Mouse (Mus musculus) megakaryocyte, adult 5-6 weeks (primary cell): ENCODE measurements around the gene Traf6. TPM values are rescaled to one million over a fixed set of nuclear protein-coding genes. Genes with fewer than 3 reads are reported as not detected.

Source experiments
- total RNA-seq, 2 experiments: library from RNA; stranded (forward) in 1 of 2; stranded (reverse) in 1 of 2; fragments of 153-499, 151-499 nt in 1 of 2; fragments of 221-1000, 200-1000 nt in 1 of 2; gene quantifications; 2 replicates each; pipeline versions ENCODE4 v1.2.3 to v1.2.4; 2015 to 2017

The Traf6 gene
- total RNA-seq, 2 experiments from 2014 or later, result 14.6 to 30.2 TPM

Other genes with a start within 250 kb of the Traf6 start
- gene Rag2, start 53.7 kb upstream of the Traf6 start, total RNA-seq (2015), result 0.48 TPM in 1 of 2 replicates, not detected in the other
- gene Rag2, start 53.7 kb upstream of the Traf6 start, total RNA-seq (2017), result not detected in 2 replicates
- 0.05 TPM in 1 of 2 replicates, not detected in the other for gene Rag1, start 28.9 kb upstream of the Traf6 start, total RNA-seq (2015)
- gene Rag1, start 28.9 kb upstream of the Traf6 start, total RNA-seq (2017), result 0.04 and 0.77 TPM in 2 replicates
- gene B230118H07Rik, start 28.9 kb upstream of the Traf6 start, total RNA-seq (2015), result 21.2 and 22.0 TPM in 2 replicates
- gene B230118H07Rik, start 28.9 kb upstream of the Traf6 start, total RNA-seq (2017), result 17.8 and 19.7 TPM in 2 replicates
- gene Prr5l, start 204.6 kb downstream of the Traf6 start, total RNA-seq (2015), result 2.0 and 5.2 TPM in 2 replicates
- 4.1 TPM in 2 replicates for gene Prr5l, start 204.6 kb downstream of the Traf6 start, total RNA-seq (2017)
- gene Commd9, start 207.8 kb downstream of the Traf6 start, total RNA-seq (2015), result 7.9 and 9.0 TPM in 2 replicates
- gene Commd9, start 207.8 kb downstream of the Traf6 start, total RNA-seq (2017), result 49.2 and 68.2 TPM in 2 replicates